In the genomic region with DNA sequence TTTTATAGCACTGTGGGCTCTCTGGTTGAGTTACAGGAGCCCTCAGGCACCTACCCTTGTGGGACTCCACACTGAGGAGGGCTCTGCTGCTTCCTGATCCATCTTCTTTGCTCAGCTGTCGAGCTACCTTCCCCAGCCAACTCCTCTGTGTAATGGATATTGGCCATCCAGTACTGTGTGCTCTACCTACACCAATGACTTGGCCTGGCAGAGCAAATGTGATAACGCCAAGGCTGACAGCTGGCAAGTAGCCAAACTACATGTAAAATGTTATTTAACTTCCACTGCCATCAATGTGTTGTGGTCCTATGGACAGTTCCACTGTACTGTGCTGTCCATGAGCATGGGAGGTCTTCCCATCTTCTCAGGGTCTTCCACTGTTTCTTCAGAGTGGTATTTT, we compare ENCODE assay signal across 23 mouse cellular contexts. TPM values are rescaled to one million over a fixed set of nuclear protein-coding genes. Genes with fewer than 3 reads are reported as not detected.
DNase-seq lines count a peak whose midpoint lies in the region; ATAC-seq and TF ChIP-seq lines count a peak whose summit lies in the region.
"Had no signal": no experiment of that assay in that cellular context is flagged by ENCODE, and none has a peak within 500 bp of the region (broad histone marks: within the 10 kb centered on the region; RNA-seq: fewer than 3 reads in every experiment).

No protein-coding gene starts in this region.

- no peak for TF ChIP-seq EP300 in stomach, postnatal 0 days (optimal IDR thresholded peaks at IDR 0.05)

- no peak for TF ChIP-seq CTCF in stomach, postnatal 0 days (IDR thresholded peaks at IDR 0.05; ENCODE audit: low read depth)

- H3K9me3 ChIP-seq in stomach, embryonic 15.5 days, result no peaks in the 10 kb centered on the region
- H3K9me3 ChIP-seq in stomach, postnatal 0 days (ENCODE audit: control insufficient read depth, low read length), result no peaks in the 10 kb centered on the region
- H3K9me3 ChIP-seq: embryonic facial prominence, embryonic 12.5 days; embryonic facial prominence, embryonic 15.5 days; forebrain, embryonic 10.5 days; forebrain, embryonic 13.5 days; hindbrain, embryonic 12.5 days; hindbrain, embryonic 15.5 days had no signal

- H3K9ac ChIP-seq in stomach, embryonic 15.5 days, result no peak overlapping the region
- no peak overlapping the region for H3K9ac ChIP-seq in stomach, postnatal 0 days (ENCODE audit: low read length)
- H3K9ac ChIP-seq: embryonic facial prominence, embryonic 12.5 days; embryonic facial prominence, embryonic 15.5 days; forebrain, embryonic 13.5 days; hindbrain, embryonic 12.5 days; hindbrain, embryonic 15.5 days had no signal

- no peak overlapping the region for H3K4me2 ChIP-seq in stomach, embryonic 15.5 days
- H3K4me2 ChIP-seq in stomach, postnatal 0 days (replicated peaks; ENCODE audit: low read depth), result no peak overlapping the region
- H3K4me2 ChIP-seq: embryonic facial prominence, embryonic 12.5 days; embryonic facial prominence, embryonic 15.5 days; forebrain, embryonic 13.5 days; heart, embryonic 11.5 days; hindbrain, embryonic 12.5 days; hindbrain, embryonic 15.5 days had no signal

- H3K27ac ChIP-seq in stomach, embryonic 15.5 days, result no peak overlapping the region
- no peak overlapping the region for H3K27ac ChIP-seq in stomach, postnatal 0 days (replicated peaks)
- H3K27ac ChIP-seq: embryonic facial prominence, embryonic 12.5 days; embryonic facial prominence, embryonic 15.5 days; forebrain, embryonic 10.5 days; forebrain, embryonic 13.5 days; heart, adult 2 months; hindbrain, embryonic 12.5 days; hindbrain, embryonic 15.5 days had no signal

- no peaks in the 10 kb centered on the region for H3K27me3 ChIP-seq in stomach, embryonic 15.5 days (replicated peaks)
- no peaks in the 10 kb centered on the region for H3K27me3 ChIP-seq in stomach, postnatal 0 days (ENCODE audit: control insufficient read depth, insufficient read depth, low read length)
- H3K27me3 ChIP-seq: embryonic facial prominence, embryonic 12.5 days; embryonic facial prominence, embryonic 15.5 days; forebrain, embryonic 13.5 days; hindbrain, embryonic 12.5 days; hindbrain, embryonic 15.5 days; Patski had no signal

- peak; percentile 29 for DNase-seq in adrenal gland, postnatal 14 days
- DNase-seq in adrenal gland, adult 2 months, result no peak
- DNase-seq in stomach, postnatal 0 days (ENCODE audit: low spot score), result no peak
- no peak for DNase-seq in heart, adult 8-10 months (ENCODE audit: low spot score)
- DNase-seq: adrenal gland, postnatal 25 days; cerebellum, adult 18-20 months; cerebellum, adult 9-10 months; cerebellum, postnatal 25 days; gastrocnemius, postnatal 10 days; gastrocnemius, postnatal 36 days; heart, adult 2 months had no signal

- ATAC-seq in stomach, embryonic 15.5 days (ENCODE audit: insufficient read depth, low FRiP score, low read depth), result 0 out of 2 replicates have a peak, but pooled peaks have one; percentile 43
- ATAC-seq in stomach, postnatal 0 days (ENCODE audit: low FRiP score, low TSS enrichment), result no peak
- peak; percentile 69 for ATAC-seq in megakaryocyte-erythroid progenitor cell, adult 5-6 weeks (replicated peaks; ENCODE audit: low FRiP score, low TSS enrichment, poor library complexity, severe bottlenecking)
- ATAC-seq: forebrain, embryonic 13.5 days; forebrain, embryonic 16.5 days; Patski had no signal

- no peaks in the 10 kb centered on the region for H3K4me1 ChIP-seq in stomach, embryonic 15.5 days
- H3K4me1 ChIP-seq in stomach, postnatal 0 days (replicated peaks; ENCODE audit: control insufficient read depth, insufficient read depth), result no peaks in the 10 kb centered on the region
- H3K4me1 ChIP-seq: embryonic facial prominence, embryonic 12.5 days; embryonic facial prominence, embryonic 15.5 days; forebrain, embryonic 10.5 days; hindbrain, embryonic 12.5 days; hindbrain, embryonic 15.5 days had no signal

- H3K4me3 ChIP-seq in stomach, embryonic 15.5 days (replicated peaks), result no peak overlapping the region
- no peak overlapping the region for H3K4me3 ChIP-seq in stomach, postnatal 0 days (ENCODE audit: low read depth, low read length)
- H3K4me3 ChIP-seq: embryonic facial prominence, embryonic 12.5 days; embryonic facial prominence, embryonic 15.5 days; erythroblast, embryonic 14.5 days; forebrain, embryonic 10.5 days; forebrain, embryonic 13.5 days; heart, adult 2 months; hindbrain, embryonic 12.5 days; hindbrain, embryonic 15.5 days had no signal

- H3K36me3 ChIP-seq in stomach, embryonic 15.5 days, result peaks cover 2% of the 10 kb centered on the region; the same call in 1 of the 2 replicates
- H3K36me3 ChIP-seq in stomach, postnatal 0 days (ENCODE audit: control insufficient read depth, insufficient read depth, low read length), result peaks cover 5% of the 10 kb centered on the region; the same call in 1 of the 2 replicates

- whole genome bisulfite sequencing in stomach, embryonic 15.5 days, result 61% methylated on average over 2 of the region's 2 CpGs
- WGBS in stomach, postnatal 0 days, result 63% methylated on average over 2 of the region's 2 CpGs

RNA-seq across cellular contexts. Expression of gene Ankrd9, which starts 16.9 kb away (rescaled TPM):
- total RNA-seq in adrenal gland, postnatal 14 days (2021), result 52.5 and 55.7 TPM in 2 replicates
- total RNA-seq in adrenal gland, adult 2 months (2021), result 10 to 100 TPM; 30.4 to 42.7 TPM
- 90.6 and 110 TPM in 2 replicates for polyA plus RNA-seq in adrenal gland, adult 2 months (2012; rRNA removed)
- polyA plus RNA-seq in stomach, embryonic 15.5 days (2015; fragmentation: Nextera tagmentation; extraction: Ambion mirVana), result 16.6 and 20.9 TPM in 2 replicates
- polyA plus RNA-seq in stomach, postnatal 0 days (2015; fragmentation: Nextera tagmentation; extraction: Ambion mirVana), result 25.1 and 25.9 TPM in 2 replicates
- 3.6 and 5.7 TPM in 2 replicates for total RNA-seq in megakaryocyte-erythroid progenitor cell, adult 5-6 weeks (2014; fragmentation: Nextera tagmentation)
- total RNA-seq in megakaryocyte-erythroid progenitor cell, adult 5-6 weeks (2017), result 2.2 and 3.6 TPM in 2 replicates
- 10 to 100 TPM; 61.3 to 73.8 (median 68.6) TPM for total RNA-seq in heart, adult 8-10 months (2022)
